Mouse (Mus musculus): Measurements from ENCODE around the gene Rph3a. TPM values are rescaled to one million over a fixed set of nuclear protein-coding genes. Genes with fewer than 3 reads are reported as not detected.
"Not testable (repeated sequence)": the region's sequence is repeated elsewhere in the genome, so short reads cannot be mapped to it uniquely, and the experiment has no call there.

Rph3a gene
- polyA plus RNA-seq, 1 experiment from 2014 or later, result not detected

DNA sequence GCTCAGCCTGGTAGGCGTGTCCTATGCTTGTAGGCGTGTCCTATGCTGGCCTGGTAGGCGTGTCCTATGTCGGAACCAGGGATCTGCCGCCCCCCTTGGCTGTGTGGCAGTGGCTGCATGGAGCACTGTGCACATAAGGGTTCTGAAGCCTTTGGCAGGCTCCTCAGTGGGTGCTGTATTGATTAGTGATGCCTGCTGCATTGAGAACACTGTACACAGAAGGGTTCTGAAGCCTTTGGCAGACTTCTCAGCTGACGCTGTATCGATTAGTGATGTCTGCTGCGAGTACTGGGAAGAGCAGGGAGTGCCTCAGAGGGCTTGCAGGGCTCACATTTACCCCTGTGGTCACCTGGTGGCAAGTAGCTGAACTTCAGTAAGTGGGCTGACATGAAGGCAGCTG lies 71.3 kb downstream of the Rph3a start:
- Histone ChIP-seq H3K9me3 (replicated peaks) (no peaks in the 10 kb centered on the region), H3K4me2 (no peak overlapping the region), H3K27me3 (no peaks in the 10 kb centered on the region), H3K4me1 (replicated peaks) (no peaks in the 10 kb centered on the region), H3K27ac (no peak overlapping the region), H3K36me3 (no peaks in the 10 kb centered on the region), H3K4me3 (no peak overlapping the region), H3K9ac (no peak overlapping the region)
- WGBS, result 33% methylated on average over 8 of the region's 8 CpGs
- no peak for ATAC-seq (replicated peaks; ENCODE audit: insufficient number of reproducible peaks, insufficient read depth, low FRiP score, low read depth)

DNA sequence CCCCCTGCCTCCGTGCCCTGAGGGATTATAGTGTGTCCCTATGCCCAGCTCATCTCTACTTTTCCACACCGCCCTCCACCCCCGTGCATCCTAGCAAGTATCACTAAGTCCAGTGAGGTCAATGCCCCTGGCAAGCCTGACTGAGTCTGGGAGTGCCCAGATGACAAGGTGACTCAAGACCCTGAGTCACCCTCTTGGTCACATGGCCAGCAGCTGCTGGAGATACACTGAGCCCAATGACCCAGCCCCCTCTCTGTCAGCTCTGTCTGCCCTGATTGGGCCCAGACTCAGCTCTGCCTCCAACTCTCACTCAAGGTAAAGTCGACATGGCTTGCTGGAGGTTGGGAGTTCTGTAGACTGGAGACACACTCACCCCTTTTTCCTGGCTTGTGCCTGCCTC lies 72.1 kb downstream of the Rph3a start:
- Histone ChIP-seq H3K36me3 (no peaks in the 10 kb centered on the region), H3K4me1 (replicated peaks) (no peaks in the 10 kb centered on the region), H3K9ac (no peak overlapping the region), H3K27ac (no peak overlapping the region), H3K9me3 (replicated peaks) (no peaks in the 10 kb centered on the region), H3K27me3 (no peaks in the 10 kb centered on the region), H3K4me3 (no peak overlapping the region), H3K4me2 (no peak overlapping the region)
- ATAC-seq (replicated peaks; ENCODE audit: insufficient number of reproducible peaks, insufficient read depth, low FRiP score, low read depth), result no peak
- 74% methylated on average over 4 of the region's 4 CpGs for WGBS

DNA sequence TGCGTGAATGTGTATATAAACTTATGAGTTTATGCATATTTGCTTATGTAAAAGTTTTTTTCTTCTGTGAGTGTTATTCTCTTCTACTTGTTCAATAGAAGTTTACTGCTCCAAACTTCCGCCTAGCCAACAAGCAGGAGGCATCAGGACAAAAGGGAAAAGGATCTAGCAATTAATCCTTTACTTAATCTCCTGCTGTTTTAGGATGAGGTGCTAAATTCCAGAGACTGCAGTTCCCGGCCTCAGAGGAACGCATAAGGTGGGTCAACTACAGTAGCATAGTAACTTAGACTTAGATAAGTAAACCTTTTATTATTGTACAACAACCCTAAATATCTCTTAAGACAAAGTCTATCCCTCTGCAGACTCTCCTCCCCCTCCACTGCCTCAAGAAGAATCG lies 75.9 kb downstream of the Rph3a start:
- Histone ChIP-seq H3K9ac (no peak overlapping the region), H3K4me3 (no peak overlapping the region), H3K27me3 (no peaks in the 10 kb centered on the region), H3K4me1 (replicated peaks) (no peaks in the 10 kb centered on the region), H3K9me3 (replicated peaks) (no peaks in the 10 kb centered on the region), H3K4me2 (no peak overlapping the region), H3K36me3 (no peaks in the 10 kb centered on the region), H3K27ac (no peak overlapping the region)
- 14% methylated on average over 5 of the region's 5 CpGs for WGBS
- ATAC-seq (replicated peaks; ENCODE audit: insufficient number of reproducible peaks, insufficient read depth, low FRiP score, low read depth), result no peak

DNA sequence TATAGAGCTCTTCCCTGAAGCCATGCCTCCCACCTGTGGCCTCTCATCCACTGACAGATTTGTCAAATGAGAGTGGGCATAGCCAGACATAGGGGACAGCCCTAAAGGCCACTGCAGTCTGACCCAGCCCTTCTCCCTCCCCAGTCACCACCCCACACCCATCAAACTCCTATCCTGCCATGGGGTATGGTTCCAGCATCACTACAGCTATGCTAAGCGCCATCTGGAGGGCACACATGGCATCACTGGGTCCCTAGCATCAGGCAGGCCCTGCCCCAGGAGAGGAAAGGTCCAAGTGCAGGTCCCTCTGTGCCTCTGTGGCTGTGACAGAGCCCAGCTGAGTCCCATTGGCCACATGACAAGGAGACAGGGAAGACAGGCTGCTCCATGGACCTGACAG lies 82.9 kb downstream of the Rph3a start:
- Histone ChIP-seq H3K9me3 (replicated peaks) (no peaks in the 10 kb centered on the region), H3K4me3 (no peak overlapping the region), H3K36me3 (no peaks in the 10 kb centered on the region), H3K4me1 (replicated peaks) (no peaks in the 10 kb centered on the region), H3K27me3 (no peaks in the 10 kb centered on the region; the same call in 1 of the 2 replicates), H3K27ac (no peak overlapping the region), H3K4me2 (no peak overlapping the region), H3K9ac (no peak overlapping the region)
- WGBS, result 0% methylated on average over 1 of the region's 1 CpGs
- ATAC-seq (replicated peaks; ENCODE audit: insufficient number of reproducible peaks, insufficient read depth, low FRiP score, low read depth), result no peak

DNA sequence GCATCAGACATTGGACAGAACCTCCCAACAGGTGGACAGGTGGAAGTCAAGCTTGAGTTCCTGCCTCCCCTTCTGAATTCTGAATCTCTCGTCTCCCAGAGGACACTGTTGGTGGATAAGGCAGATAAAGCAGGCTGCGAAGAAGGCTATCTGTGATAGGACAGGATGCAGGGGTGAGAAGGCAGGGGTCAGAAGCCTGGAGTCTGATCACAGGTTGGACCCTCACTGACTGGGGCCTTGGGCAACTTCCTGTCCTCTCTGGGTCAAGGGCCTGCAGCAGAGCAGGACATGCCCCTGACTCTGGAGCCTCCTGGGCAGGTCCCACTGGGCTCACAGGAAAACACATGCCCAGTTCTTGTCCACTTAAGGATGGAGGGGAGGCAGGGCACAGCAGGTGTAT lies 83.6 kb downstream of the Rph3a start:
- not testable (repeated sequence) for H3K36me3 ChIP-seq; H3K27ac ChIP-seq; ATAC-seq (replicated peaks; ENCODE audit: insufficient number of reproducible peaks, insufficient read depth, low FRiP score, low read depth); H3K4me3 ChIP-seq; H3K27me3 ChIP-seq; H3K4me2 ChIP-seq; H3K9ac ChIP-seq; H3K4me1 ChIP-seq (replicated peaks); H3K9me3 ChIP-seq (replicated peaks)
- 30% methylated on average over 2 of the region's 2 CpGs for whole genome bisulfite sequencing

DNA sequence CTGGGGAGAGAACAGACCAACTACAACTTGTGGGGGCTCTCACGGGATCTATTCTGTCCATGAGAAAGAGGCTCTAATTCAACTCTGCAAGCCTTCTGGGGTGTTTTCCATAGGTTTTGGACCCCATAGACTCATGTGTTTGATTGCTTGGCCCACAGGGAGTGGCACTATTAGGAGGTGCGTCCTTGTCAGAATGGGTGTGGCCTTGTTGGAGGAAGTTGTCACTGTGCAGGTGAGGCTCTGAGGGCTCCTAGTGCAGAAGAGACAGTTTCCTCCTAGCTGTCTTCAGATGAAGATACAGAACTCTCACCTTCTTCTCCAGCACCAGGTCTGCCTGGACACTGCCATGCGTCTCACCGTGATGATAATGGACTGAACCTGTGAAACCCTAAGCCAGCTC lies 85.4 kb downstream of the Rph3a start:
- not testable (repeated sequence) for H3K9ac ChIP-seq; H3K4me3 ChIP-seq; H3K4me1 ChIP-seq (replicated peaks); ATAC-seq (replicated peaks; ENCODE audit: insufficient number of reproducible peaks, insufficient read depth, low FRiP score, low read depth); H3K4me2 ChIP-seq; H3K9me3 ChIP-seq (replicated peaks); H3K36me3 ChIP-seq; H3K27ac ChIP-seq; H3K27me3 ChIP-seq
- 78% methylated on average over 4 of the region's 4 CpGs for WGBS

DNA sequence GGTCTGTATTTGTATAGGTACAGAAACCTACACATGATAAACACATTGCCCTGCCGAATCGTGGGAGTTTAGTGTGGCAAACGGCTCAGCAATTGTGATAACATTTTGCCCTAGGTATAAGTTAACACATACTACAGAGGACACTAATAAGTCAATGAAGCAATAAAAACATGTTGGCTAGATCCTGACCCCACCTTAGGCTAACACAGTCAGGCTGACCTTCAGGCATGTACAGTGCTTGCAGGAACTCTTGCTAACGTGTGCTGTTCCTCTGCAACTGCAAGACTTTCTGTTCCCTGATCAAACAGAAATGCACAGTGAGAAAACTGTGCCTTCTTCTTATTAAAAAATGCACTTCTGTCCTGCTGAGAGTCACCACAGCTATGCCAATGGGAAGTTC lies 85.9 kb downstream of the Rph3a start:
- Histone ChIP-seq H3K36me3 (no peaks in the 10 kb centered on the region), H3K4me1 (replicated peaks) (no peaks in the 10 kb centered on the region), H3K27me3 (no peaks in the 10 kb centered on the region; the same call in 1 of the 2 replicates), H3K27ac (no peak overlapping the region), H3K4me3 (no peak overlapping the region), H3K4me2 (no peak overlapping the region), H3K9ac (no peak overlapping the region), H3K9me3 (replicated peaks) (no peaks in the 10 kb centered on the region)
- WGBS, result 67% methylated on average over 4 of the region's 4 CpGs
- ATAC-seq (replicated peaks; ENCODE audit: insufficient number of reproducible peaks, insufficient read depth, low FRiP score, low read depth), result no peak

DNA sequence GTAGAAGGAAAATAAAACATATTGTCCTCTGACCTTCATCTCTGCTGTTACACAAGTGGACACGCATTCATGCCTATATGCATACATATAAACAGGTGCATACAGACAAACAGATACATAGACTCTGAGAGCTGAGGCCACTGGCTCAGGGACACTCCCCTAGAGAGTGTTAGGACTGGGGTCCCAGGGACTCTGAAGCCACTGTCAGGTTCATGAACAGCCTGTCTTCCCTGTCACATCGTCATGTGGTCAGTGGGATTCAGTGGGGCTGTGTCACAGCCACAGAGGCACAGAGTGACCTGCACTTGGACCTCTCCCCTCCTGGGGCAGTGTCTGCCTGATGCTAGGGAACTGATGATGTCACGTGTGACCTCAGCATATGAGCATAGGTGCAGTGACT lies 89.6 kb downstream of the Rph3a start:
- H3K27ac ChIP-seq, result no peak overlapping the region
- H3K4me2 ChIP-seq, result no peak overlapping the region
- H3K27me3 ChIP-seq, result no peaks in the 10 kb centered on the region
- WGBS, result 71% methylated on average over 3 of the region's 3 CpGs
- H3K4me3 ChIP-seq, result no peak overlapping the region
- no peak for ATAC-seq (replicated peaks; ENCODE audit: insufficient number of reproducible peaks, insufficient read depth, low FRiP score, low read depth)
- H3K4me1 ChIP-seq (replicated peaks), result no peaks in the 10 kb centered on the region
- H3K9me3 ChIP-seq (replicated peaks), result no peaks in the 10 kb centered on the region
- no peak overlapping the region for H3K9ac ChIP-seq
- no peaks in the 10 kb centered on the region for H3K36me3 ChIP-seq

DNA sequence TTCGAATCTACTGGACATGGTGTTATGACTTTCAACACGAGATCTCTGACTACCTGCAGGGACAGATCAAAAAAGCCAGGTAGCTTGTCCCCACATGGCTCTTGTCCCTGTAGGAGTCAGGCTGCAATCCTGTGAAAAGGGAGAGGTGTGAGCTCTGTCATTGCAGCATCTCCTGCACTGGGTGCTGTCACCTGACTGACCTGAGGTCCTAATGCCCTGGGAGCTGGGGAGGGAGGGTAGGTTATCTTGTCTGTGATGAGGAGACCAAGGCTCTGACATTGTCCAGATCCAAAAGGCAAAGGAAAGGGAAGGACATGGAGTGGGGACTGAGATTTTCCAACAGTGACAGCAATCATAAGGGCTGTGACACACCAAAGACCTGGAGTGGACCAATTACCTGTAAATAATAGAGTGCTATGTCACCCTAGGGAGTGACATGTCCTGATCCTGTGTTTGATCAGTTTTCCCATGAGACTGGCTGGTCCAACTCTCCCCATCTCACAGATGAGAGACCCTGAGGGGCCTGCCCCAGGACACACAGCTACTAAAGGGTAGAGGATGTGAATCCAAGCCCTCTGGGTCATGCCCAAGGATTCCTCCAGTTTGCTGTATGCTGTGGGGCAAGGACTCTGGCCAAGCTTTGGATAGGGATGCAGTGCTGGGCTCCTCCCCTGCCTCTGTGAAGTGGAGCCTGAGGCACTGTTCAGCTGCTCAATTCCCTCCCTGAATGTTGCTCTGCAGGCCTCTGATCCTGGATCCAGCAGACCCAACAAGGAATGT lies 90.5 kb downstream of the Rph3a start:
- H3K9ac ChIP-seq; H3K36me3 ChIP-seq; ATAC-seq (replicated peaks; ENCODE audit: insufficient number of reproducible peaks, insufficient read depth, low FRiP score, low read depth); H3K4me1 ChIP-seq (replicated peaks); H3K4me2 ChIP-seq; H3K27me3 ChIP-seq; H3K9me3 ChIP-seq (replicated peaks); H3K27ac ChIP-seq; H3K4me3 ChIP-seq: not testable (repeated sequence)
- 54% methylated on average over 2 of the region's 2 CpGs for WGBS

DNA sequence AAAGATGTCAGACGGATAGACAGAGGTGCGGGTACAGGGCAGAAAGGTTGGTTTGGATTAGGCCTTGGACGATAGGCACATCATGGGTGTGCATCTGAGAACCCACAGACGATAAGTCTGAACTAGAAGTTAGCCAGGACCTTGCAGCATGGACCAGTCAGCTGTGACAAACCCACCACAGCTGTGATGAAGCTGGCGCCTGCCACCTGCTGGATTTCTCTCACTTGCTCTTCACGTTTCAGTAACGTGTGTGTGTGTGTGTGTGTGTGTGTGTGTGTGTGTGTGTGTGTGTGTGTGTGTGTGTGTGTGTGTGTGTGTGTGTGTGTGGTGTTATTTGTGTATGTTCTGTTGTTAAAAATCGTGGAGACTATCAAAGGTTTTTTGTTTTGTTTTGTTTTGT lies 95.7 kb downstream of the Rph3a start, which contains the start of gene Oas1d:
Gene Oas1d, plus strand, starts transcription at position 333 of the 400 bp plus-strand sequence.
- H3K9me3 ChIP-seq (replicated peaks); H3K27me3 ChIP-seq; ATAC-seq (replicated peaks; ENCODE audit: insufficient number of reproducible peaks, insufficient read depth, low FRiP score, low read depth); H3K27ac ChIP-seq; H3K4me2 ChIP-seq; H3K4me1 ChIP-seq (replicated peaks); H3K36me3 ChIP-seq; H3K9ac ChIP-seq; H3K4me3 ChIP-seq: not testable (repeated sequence)
- 52% methylated on average over 8 of the region's 8 CpGs for WGBS

DNA sequence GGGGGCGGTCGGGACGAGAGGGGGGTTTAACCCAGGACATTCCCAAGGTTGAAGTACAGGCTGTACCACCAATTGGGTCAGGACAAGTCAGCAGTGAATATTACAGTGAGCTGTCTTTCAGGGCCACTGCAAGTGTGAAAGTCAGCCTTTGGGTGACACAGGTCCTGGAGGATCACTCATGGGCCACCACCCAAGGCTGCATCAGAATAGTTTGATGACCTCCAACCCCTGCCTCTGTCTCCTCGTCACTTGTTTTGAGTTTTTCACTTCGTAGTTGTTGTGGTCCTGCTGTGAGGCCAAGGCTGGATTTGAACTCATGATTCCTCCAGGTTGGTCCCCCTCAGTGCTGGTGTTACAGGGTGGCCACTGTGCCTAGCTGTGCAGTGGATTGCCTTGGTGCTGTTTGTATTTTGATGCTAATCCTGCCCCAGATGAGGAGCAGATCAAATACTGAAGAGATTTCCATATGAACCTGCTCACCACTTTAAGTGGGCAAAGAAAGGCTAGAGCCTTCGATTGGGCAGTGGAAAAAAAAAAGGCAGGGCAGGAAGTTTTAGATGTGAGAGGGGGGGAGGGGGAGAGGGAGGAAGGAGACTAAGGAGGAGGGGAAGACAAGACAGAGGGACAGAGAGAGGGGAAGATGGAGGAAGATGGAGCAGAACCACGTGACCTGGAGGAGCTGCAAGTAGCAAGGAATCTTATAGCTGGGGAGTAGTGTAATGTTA lies 101.5 kb downstream of the Rph3a start:
- Histone ChIP-seq H3K27ac (no peak overlapping the region), H3K4me2 (no peak overlapping the region), H3K36me3 (no peaks in the 10 kb centered on the region), H3K9ac (no peak overlapping the region), H3K9me3 (replicated peaks) (no peaks in the 10 kb centered on the region), H3K4me3 (no peak overlapping the region), H3K27me3 (no peaks in the 10 kb centered on the region), H3K4me1 (replicated peaks) (no peaks in the 10 kb centered on the region)
- WGBS, result 43% methylated on average over 7 of the region's 7 CpGs
- ATAC-seq (replicated peaks; ENCODE audit: insufficient number of reproducible peaks, insufficient read depth, low FRiP score, low read depth), result no peak

All from heart, embryonic 15.5 days (tissue).